Mouse (Mus musculus) liver, postnatal 0 days (tissue): ENCODE measurements around the gene Mad1l1.

Experiments used
- CTCF ChIP-seq: sonication (generic); IDR thresholded peaks from 2 replicates; pipeline ENCODE4 v1.5.1; 2016; ENCODE audit warnings: antibody characterized with exemption, low read depth
- EP300 ChIP-seq: IDR thresholded peaks from 2 replicates; pipeline ENCODE4 v1.6.1; 2016; ENCODE audit warnings: antibody characterized with exemption, low read depth, mild to moderate bottlenecking

DNA sequence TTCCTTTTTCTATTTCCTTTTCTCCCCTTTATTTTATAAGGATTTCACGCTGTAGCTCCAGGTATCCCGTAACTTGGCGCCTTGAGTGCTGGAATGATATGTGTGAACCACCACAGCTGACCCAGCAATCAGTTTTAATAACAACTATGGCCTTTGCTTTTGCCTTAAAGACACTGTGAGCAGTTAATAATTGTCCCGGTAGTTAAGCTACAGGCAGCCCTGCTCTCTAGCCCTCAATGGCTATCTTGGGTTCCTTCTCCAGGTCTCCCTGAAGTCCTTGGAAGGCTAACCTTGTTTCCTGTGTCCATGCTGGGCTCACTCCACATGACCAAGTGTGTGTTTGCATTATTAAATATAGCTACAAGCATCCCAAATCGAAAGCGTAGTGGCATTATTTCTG lies 237.0 kb downstream of the Mad1l1 start:
- TF ChIP-seq CTCF: no peak
- TF ChIP-seq EP300: no peak
